Mouse (Mus musculus) central nervous system, embryonic 14 days (tissue): ENCODE measurements around the gene Phf23. TPM values are rescaled to one million over a fixed set of nuclear protein-coding genes. Genes with fewer than 3 reads are reported as not detected.

Experiments
- polyA plus RNA-seq: library from polyadenylated mRNA; depleted of rRNA; stranded (reverse); fragments of >200 nt; gene quantifications from 2 replicates; pipeline ENCODE4 v1.2.3, GENCODE M21; 2012; rRNA removed

Gene Phf23
- 60.2 and 65.1 TPM in 2 replicates for polyA plus RNA-seq

DNA sequence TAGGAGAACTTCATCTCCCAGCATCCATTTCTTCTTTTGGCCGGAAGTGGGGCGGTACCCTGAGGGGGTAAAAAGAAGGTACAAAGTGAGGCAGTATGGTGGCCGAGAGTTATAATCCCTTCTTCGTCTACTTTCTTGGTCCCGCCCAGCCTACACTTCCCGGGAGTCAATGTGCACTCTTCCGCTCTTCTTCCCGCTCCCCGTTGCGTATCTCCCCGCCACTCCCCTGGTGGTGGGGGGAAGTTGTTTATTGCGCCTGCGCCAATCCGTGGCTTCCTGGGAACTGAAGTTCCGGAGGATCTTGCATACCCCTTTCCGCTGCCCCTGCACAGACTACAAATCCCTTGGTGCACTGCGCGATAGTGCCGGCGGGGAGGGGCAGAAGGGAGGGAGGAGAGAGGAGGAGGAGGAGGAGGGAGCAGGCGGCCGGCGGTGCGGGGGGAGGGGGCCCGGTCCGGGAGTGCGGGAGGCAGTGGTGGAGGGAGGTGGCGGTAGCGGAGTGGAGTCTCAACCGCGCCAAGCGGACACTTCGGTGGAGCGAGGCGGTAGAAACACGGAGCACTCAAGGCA, at the start of gene Phf23:
Gene Phf23, plus strand, starts transcription at position 387 of the 570 bp plus-strand sequence.

GRCm38 (mm10) chr11:69948066-69948762, 47.4 kb upstream of the Phf23 start, which contains the start of gene Slc2a4:
Gene Slc2a4, minus strand, starts transcription at chr11:69948188.

DNA sequence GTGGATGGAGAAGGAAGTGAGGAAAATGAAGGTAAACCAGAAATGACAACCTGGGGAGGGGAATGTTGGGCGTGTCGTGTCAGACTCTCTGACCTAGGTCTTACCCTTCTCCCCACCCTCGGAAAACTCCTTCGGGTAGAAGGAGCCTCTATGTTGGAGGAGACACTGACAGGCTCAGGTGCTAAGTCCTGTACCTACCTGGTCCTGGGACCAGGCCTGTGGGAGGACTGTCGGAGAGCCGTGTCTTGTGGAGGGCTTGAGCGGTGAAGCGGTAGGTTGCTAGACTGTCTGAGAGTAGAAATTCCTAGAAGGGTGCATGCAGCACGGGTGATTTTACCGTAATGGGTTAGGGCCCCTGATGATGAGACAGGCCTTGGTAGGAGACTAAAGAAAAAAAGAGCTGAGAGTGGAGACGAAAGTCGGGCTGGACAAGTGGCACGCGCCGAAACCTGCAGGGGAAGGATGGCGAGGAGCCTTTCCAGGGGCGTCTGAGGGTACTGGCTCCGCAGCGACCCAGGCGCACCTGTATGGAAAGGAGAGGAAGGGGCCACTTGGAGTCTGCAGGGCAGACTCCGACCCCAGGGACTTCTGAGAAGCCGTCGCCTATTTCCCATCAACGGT, 30.8 kb upstream of the Phf23 start, which contains the start of gene Cldn7:
Gene Cldn7, plus strand, starts transcription at position 130 of the 621 bp plus-strand sequence.

DNA sequence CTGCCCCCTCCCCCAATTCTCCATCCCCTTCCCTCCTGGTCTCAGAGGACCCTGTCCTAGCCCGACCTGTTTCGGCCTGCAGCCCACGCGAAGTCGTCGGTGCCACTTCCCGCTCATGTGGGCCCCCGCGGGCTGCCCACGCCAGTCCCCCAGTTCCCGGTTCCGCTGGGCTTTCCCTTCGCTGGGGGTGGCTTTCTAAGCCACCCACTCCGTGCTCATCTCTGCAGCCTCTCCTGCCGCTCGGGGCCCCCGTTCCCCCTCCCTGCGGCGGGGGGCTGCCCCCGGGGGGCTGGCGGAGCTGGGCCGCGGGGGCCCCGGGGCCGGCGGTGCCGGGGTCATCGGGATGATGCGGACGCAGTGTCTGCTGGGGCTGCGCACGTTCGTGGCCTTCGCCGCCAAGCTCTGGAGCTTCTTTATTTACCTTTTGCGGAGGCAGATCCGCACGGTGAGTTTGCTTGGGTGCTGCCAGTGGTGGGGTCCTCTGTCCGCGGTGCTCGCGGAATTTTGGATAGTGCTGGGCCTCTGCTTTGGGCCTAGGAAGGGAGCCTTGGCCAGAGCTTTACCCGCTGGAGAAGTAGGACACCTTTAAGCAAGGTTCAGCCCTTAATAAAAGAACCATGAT, 14.3 kb upstream of the Phf23 start, which contains the start of gene Ctdnep1:
Gene Ctdnep1, plus strand, starts transcription at position 16 of the 622 bp plus-strand sequence.

GRCm38 (mm10) chr11:69982225-69982624, 13.4 kb upstream of the Phf23 start, which contains the start of gene Elp5:
Gene Elp5, minus strand, starts transcription at chr11:69982517.

DNA sequence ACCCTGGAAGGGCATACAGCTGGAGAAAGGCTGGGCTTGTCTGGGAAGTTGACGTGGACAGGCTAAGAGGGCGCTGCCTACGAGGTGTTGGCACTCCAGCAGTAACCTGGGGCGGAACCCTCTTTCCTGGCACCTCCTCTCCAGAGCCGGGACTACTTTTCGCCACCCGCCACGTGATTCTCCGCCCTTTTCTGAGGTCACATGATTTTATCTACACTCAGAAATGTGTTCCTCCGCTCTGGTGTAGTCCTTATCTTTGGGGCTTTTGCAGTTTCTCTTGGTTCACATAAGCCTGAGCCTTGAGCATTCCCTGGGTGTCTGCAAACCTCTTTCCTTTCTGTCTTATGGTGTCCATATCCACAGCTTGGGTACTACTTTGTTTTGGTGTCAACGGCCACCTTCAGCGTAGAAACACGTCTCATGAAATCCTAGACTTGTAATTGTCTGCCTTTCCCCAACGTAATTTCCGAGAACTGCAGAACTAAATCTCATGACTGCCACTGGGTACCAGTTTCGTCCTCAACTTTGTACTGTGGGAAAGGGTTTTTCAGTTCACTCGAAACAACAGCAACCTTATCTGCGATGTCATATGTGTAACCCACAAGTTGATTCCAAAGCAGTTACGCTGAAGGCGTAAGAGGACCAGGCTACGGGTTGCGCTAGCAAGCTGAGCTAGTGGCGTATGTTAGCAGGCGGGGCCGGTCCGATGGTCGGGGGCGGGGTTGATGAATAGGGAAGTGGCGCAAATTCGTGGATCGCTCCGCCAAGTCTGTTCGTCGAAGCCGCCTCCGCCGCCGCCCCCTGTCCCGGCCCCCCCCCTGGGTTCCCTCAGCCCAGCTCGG, 4.5 kb upstream of the Phf23 start, which contains the start of gene Gabarap:
Gene Gabarap, plus strand, starts transcription at position 294 of the 842 bp plus-strand sequence.

GRCm38 (mm10) chr11:70000396-70000898, 4.9 kb downstream of the Phf23 start, which contains the start of gene Dvl2:
Gene Dvl2, plus strand, starts transcription at chr11:70000595.

DNA sequence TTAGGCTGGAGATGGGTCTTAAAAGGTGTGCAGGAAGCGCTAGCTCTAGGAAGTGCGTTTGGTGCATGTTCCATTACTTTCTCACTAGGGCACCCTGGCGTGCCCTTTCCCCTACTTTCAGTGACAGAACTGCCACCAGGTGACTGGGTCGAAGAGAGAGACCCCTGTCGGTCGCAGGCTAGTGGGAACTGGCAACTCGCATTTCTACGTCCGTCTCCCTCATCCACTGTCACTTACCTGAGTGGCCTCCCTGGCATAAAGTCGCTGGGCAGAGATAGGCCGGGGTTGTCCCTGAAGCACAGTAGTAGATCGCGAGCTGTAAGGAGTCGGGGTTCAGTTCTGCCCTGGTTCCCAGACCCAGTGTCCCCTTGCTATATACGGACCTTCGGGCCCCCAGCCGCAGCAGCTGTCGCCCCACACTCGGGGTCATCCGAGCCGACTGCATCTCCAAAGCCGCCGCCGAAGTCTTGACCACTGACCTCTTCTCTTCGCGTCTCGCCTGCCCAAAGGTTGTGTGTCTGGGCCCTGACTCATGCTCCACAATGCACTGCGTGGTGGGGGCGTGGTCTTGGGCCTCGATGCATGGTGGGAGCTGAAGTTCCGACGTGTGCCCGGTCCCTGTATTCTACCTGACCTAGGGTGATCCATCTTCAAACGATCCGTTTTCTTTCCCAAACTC, 19.4 kb downstream of the Phf23 start, which contains the start of gene Acadvl:
Gene Acadvl, minus strand, starts transcription at position 532 of the 679 bp plus-strand sequence.

DNA sequence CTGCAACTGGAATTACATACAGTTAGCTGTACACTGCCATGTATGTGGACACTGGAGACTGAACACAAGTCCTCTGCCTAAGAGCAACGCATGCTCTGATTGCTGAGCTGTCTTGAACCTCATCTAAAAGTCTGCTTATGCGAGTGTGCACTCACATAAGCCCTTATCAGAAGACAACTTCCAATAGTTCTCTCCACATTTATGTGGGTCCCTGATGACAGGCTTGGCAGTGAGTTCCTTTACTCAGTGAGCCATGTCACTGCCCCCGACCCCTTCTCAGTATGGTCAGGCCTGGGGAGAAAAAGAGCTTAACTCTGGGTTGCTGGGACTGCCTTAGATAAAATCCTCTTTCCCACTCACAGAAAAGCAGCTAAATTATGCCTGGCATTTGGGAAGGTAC, 21.1 kb downstream of the Phf23 start, which contains the start of gene Dlg4:
Gene Dlg4, plus strand, starts transcription at position 274 of the 400 bp plus-strand sequence.

Other genes starting within 250 kb of the Phf23 start
- gene Polr2a, start 237.1 kb upstream of the Phf23 start, polyA plus RNA-seq = 59.4 and 63.8 TPM in 2 replicates
- 0.84 and 1.1 TPM in 2 replicates for gene Slc35g3, start 233.8 kb upstream of the Phf23 start, polyA plus RNA-seq
- 9.7 and 10.8 TPM in 2 replicates for gene Zbtb4, start 229.9 kb upstream of the Phf23 start, polyA plus RNA-seq
- gene Chrnb1, start 199.8 kb upstream of the Phf23 start, polyA plus RNA-seq = 2.9 and 12.3 TPM in 2 replicates
- 20.0 and 20.9 TPM in 2 replicates for gene Fgf11, start 193.9 kb upstream of the Phf23 start, polyA plus RNA-seq
- 0.17 and 0.46 TPM in 2 replicates for gene Tmem102, start 190.2 kb upstream of the Phf23 start, polyA plus RNA-seq
- gene Gm39566, start 180.5 kb upstream of the Phf23 start, polyA plus RNA-seq = not detected in 2 replicates
- not detected in 2 replicates for gene Spem2, start 177.3 kb upstream of the Phf23 start, polyA plus RNA-seq
- 1.5 and 2.1 TPM in 2 replicates for gene Spem1, start 173.6 kb upstream of the Phf23 start, polyA plus RNA-seq
- gene Nlgn2, start 158.0 kb upstream of the Phf23 start, polyA plus RNA-seq = 125 and 136 TPM in 2 replicates
- gene Tmem256, start 157.3 kb upstream of the Phf23 start, polyA plus RNA-seq = 203 and 228 TPM in 2 replicates
- gene Plscr3, start 149.4 kb upstream of the Phf23 start, polyA plus RNA-seq = 98.8 and 111 TPM in 2 replicates
- 0.05 and 0.81 TPM in 2 replicates for gene Tnk1, start 137.0 kb upstream of the Phf23 start, polyA plus RNA-seq
- gene Tmem95, start 117.8 kb upstream of the Phf23 start, polyA plus RNA-seq = not detected in 2 replicates
- 1.7 and 2.3 TPM in 2 replicates for gene Kctd11, start 114.4 kb upstream of the Phf23 start, polyA plus RNA-seq
- 0.90 and 1.4 TPM in 2 replicates for gene Acap1, start 100.2 kb upstream of the Phf23 start, polyA plus RNA-seq
- gene 2810408A11Rik, start 94.8 kb upstream of the Phf23 start, polyA plus RNA-seq = 11.9 and 13.9 TPM in 2 replicates
- gene Neurl4, start 94.7 kb upstream of the Phf23 start, polyA plus RNA-seq = 113 and 134 TPM in 2 replicates
- gene Gps2, start 81.9 kb upstream of the Phf23 start, polyA plus RNA-seq = 100 and 101 TPM in 2 replicates
- 830 and 831 TPM in 2 replicates for gene Eif5a, start 73.8 kb upstream of the Phf23 start, polyA plus RNA-seq
- gene Ybx2, start 60.0 kb upstream of the Phf23 start, polyA plus RNA-seq = 43.9 and 49.9 TPM in 2 replicates
- gene Slc2a4, start 47.6 kb upstream of the Phf23 start, polyA plus RNA-seq = 9.7 and 10.0 TPM in 2 replicates
- gene Cldn7, start 31.0 kb upstream of the Phf23 start, polyA plus RNA-seq = 0.27 and 3.1 TPM in 2 replicates
- 101 and 111 TPM in 2 replicates for gene Ctdnep1, start 14.6 kb upstream of the Phf23 start, polyA plus RNA-seq
- 127 and 144 TPM in 2 replicates for gene Elp5, start 13.3 kb upstream of the Phf23 start, polyA plus RNA-seq
- 521 and 610 TPM in 2 replicates for gene Gabarap, start 4.6 kb upstream of the Phf23 start, polyA plus RNA-seq
- 42.8 and 47.8 TPM in 2 replicates for gene Dvl2, start 4.8 kb downstream of the Phf23 start, polyA plus RNA-seq
- 45.6 and 50.3 TPM in 2 replicates for gene Acadvl, start 19.6 kb downstream of the Phf23 start, polyA plus RNA-seq
- gene Dlg4, start 21.2 kb downstream of the Phf23 start, polyA plus RNA-seq = 202 and 211 TPM in 2 replicates
- 2.0 and 2.2 TPM in 2 replicates for gene Asgr1, start 58.3 kb downstream of the Phf23 start, polyA plus RNA-seq
- gene Asgr2, start 96.9 kb downstream of the Phf23 start, polyA plus RNA-seq = 0.05 TPM in 1 of 2 replicates, not detected in the other
- 0.61 and 0.74 TPM in 2 replicates for gene Mgl2, start 134.6 kb downstream of the Phf23 start, polyA plus RNA-seq
- 1.0 and 1.2 TPM in 2 replicates for gene Clec10a, start 160.4 kb downstream of the Phf23 start, polyA plus RNA-seq
- gene Slc16a11, start 217.0 kb downstream of the Phf23 start, polyA plus RNA-seq = 2.5 and 4.8 TPM in 2 replicates
- 12.4 and 12.5 TPM in 2 replicates for gene Slc16a13, start 225.3 kb downstream of the Phf23 start, polyA plus RNA-seq
- 5.7 and 6.6 TPM in 2 replicates for gene Bcl6b, start 234.0 kb downstream of the Phf23 start, polyA plus RNA-seq
- gene 0610010K14Rik, start 242.1 kb downstream of the Phf23 start, polyA plus RNA-seq = 174 and 197 TPM in 2 replicates
- 15.3 and 17.5 TPM in 2 replicates for gene Gm21988, start 244.1 kb downstream of the Phf23 start, polyA plus RNA-seq
- 69.4 and 72.3 TPM in 2 replicates for gene Rnasek, start 244.1 kb downstream of the Phf23 start, polyA plus RNA-seq